Mouse (Mus musculus): ENCODE measurements around the gene Ypel4. TPM values are rescaled to one million over a fixed set of nuclear protein-coding genes. Genes with fewer than 3 reads are reported as not detected.
A peak's percentile ranks its signal among the peaks of the same experiment; 100 is the strongest.

Gene Ypel4
- 6.5 and 8.6 TPM in 2 replicates for total RNA-seq (2021)
- long read RNA-seq, experiment 1, partial matches to known transcripts: 2 of 2 reads
- long read RNA-seq, experiment 1, other reads (novel, unspliced or antisense): 0 of 2 reads
- long read RNA-seq, experiment 2, partial matches to known transcripts: 0 of 2 reads
- long read RNA-seq, experiment 2, other reads (novel, unspliced or antisense): 0 of 2 reads

- peak; percentile 81 for DNase-seq
These were observed at the start of gene Ypel4 for GRCm38 (mm10) chr2:84733579-84734300. TSS of gene Ypel4 (plus strand) at chr2:84734058.

- DNase-seq: no peak
These were observed 45.6 kb upstream of the Ypel4 start for GRCm38 (mm10) chr2:84688080-84688844.

- DNase-seq: no peak
These were observed 43.8 kb upstream of the Ypel4 start for GRCm38 (mm10) chr2:84690050-84690449.

- DNase-seq: peak; percentile 17
These were observed 38.7 kb upstream of the Ypel4 start for GRCm38 (mm10) chr2:84695007-84695695.

- DNase-seq: no peak
These were observed 30.4 kb upstream of the Ypel4 start for GRCm38 (mm10) chr2:84703497-84703896.

GRCm38 (mm10) chr2:84704329-84704728 lies 29.5 kb upstream of the Ypel4 start:
- no peak for DNase-seq

GRCm38 (mm10) chr2:84705295-84705694 lies 28.6 kb upstream of the Ypel4 start:
- no peak for DNase-seq

GRCm38 (mm10) chr2:84707523-84707922 lies 26.3 kb upstream of the Ypel4 start:
- DNase-seq: no peak

GRCm38 (mm10) chr2:84711898-84712297 lies 22.0 kb upstream of the Ypel4 start:
- no peak for DNase-seq

- DNase-seq: no peak
These were observed 19.4 kb upstream of the Ypel4 start for GRCm38 (mm10) chr2:84714422-84714810.

- DNase-seq: peak; percentile 100
These were observed 18.9 kb upstream of the Ypel4 start, which contains the start of gene Zdhhc5 for GRCm38 (mm10) chr2:84714811-84715561. TSS of gene Zdhhc5 (minus strand) at chr2:84715180.

- DNase-seq: peak; percentile 89
These were observed 18.1 kb upstream of the Ypel4 start for GRCm38 (mm10) chr2:84715562-84716361.

- DNase-seq: peak; percentile 17
These were observed 17.2 kb upstream of the Ypel4 start for GRCm38 (mm10) chr2:84716423-84717355.

GRCm38 (mm10) chr2:84717357-84717756 lies 16.5 kb upstream of the Ypel4 start:
- DNase-seq: no peak

GRCm38 (mm10) chr2:84720718-84721117 lies 13.1 kb upstream of the Ypel4 start:
- no peak for DNase-seq

GRCm38 (mm10) chr2:84721182-84721581 lies 12.7 kb upstream of the Ypel4 start:
- no peak for DNase-seq

GRCm38 (mm10) chr2:84723856-84724255 lies 10.0 kb upstream of the Ypel4 start:
- DNase-seq: no peak

- DNase-seq: no peak
These were observed 8.1 kb upstream of the Ypel4 start for GRCm38 (mm10) chr2:84725770-84726169.

- no peak for DNase-seq
These were observed 7.1 kb upstream of the Ypel4 start for GRCm38 (mm10) chr2:84726716-84727115.

All from adrenal gland, postnatal 14 days (tissue).